Mouse (Mus musculus): ENCODE measurements around the gene Ankrd33b.

DNA sequence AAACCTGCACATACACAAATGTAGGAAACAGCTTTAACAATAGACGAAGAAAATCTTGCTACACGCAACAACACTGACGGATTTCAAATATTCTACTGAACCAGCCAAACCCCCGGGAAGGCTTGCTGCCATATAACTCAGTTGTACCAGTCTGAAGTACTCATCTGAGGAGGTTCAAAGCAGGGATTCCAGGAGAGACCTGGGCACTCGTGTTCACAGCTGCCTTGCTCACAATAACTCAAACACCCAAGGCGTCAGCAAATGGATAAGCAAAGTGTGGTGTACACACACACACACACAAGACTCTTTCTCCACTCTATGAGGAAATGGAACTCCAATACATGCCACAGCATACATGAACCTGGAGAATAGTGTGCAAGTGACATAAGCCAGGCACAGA lies 29.5 kb downstream of the Ankrd33b start:
- TF ChIP-seq CTCF (IDR thresholded peaks at IDR 0.05; ENCODE audit: low read depth) (no peak), EP300 (IDR thresholded peaks at IDR 0.05; ENCODE audit: low read depth) (no peak)

All from liver, postnatal 0 days (tissue).